Mouse (Mus musculus) layer of hippocampus, postnatal 14 days (tissue): ENCODE measurements around the gene Cdc37. TPM values are rescaled to one million over a fixed set of nuclear protein-coding genes. Genes with fewer than 3 reads are reported as not detected.
A peak's percentile ranks its signal among the peaks of the same experiment; 100 is the strongest.

Experiments
- DNase-seq, 2 experiments: peaks; one replicate each; pipeline ENCODE4 v3.0.0; 2021 to 2022; ENCODE audit warnings: low spot score in 2 of 2, mixed read lengths in 1 of 2
- total RNA-seq, 2 experiments: library from RNA; stranded (reverse); gene quantifications; 2 replicates each; pipeline ENCODE4 v1.2.3; 2021

The Cdc37 gene
- total RNA-seq, 2 experiments from 2014 or later: 129 to 136 TPM

DNA sequence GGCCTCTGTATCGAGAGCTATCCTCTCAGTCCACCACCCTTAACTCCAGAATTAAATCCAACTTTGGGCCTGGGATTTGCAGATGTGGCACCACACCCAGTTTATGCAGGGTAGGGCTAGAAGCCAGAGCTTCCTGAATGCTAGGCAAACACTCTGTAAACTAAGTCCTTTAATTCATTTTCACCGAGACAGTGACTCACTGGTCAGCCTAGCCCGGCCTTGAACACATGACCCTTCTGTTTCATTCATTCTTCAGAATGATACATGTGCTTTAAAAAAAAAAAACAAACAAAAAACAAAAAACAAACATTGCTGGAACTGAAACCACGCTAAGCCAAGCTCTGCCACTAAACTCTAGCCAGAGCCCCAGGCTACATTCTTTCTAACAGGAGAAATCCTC, 11.4 kb downstream of the Cdc37 start:
- DNase-seq: no peak

- peak; percentile 45 to 61 for DNase-seq
These were observed 12.6 kb downstream of the Cdc37 start for GRCm38 (mm10) chr9:21137229-21137628.

GRCm38 (mm10) chr9:21136401-21136800, 13.4 kb downstream of the Cdc37 start:
- no peak for DNase-seq

GRCm38 (mm10) chr9:21135941-21136381, 13.8 kb downstream of the Cdc37 start:
- no peak for DNase-seq

DNA sequence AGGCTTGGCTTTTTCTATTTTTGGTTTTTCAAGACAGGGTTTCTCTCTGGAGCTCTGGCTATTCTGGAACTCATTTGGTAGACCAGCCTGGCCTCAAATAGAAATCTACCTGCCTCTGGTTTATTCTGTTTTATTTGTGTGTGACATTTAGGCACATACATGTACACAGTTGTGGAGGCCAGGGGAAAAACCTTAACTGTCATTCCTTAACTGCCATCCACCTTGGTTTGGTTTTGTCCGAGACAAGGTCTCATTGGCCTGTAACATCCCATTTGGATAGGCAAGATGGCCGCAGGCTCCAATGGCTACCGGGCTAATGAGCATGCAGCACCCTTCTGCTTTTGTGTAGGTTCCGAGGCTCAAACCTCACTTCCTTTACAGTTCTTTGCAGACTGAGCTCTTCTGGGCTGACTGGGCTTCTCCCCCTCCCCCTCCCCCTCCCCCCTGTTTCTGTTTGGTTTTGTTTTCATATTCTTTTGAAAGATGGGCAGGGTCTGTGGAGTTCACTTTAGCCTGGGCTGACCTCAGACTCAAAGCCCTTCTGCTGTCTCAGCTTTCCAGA, 14.4 kb downstream of the Cdc37 start:
- no peak for DNase-seq

- no peak for DNase-seq
These were observed 15.0 kb downstream of the Cdc37 start for GRCm38 (mm10) chr9:21134595-21135328.

GRCm38 (mm10) chr9:21133064-21133707, 16.6 kb downstream of the Cdc37 start:
- DNase-seq: no peak

- DNase-seq: no peak
These were observed 17.5 kb downstream of the Cdc37 start for GRCm38 (mm10) chr9:21132102-21132775.

DNA sequence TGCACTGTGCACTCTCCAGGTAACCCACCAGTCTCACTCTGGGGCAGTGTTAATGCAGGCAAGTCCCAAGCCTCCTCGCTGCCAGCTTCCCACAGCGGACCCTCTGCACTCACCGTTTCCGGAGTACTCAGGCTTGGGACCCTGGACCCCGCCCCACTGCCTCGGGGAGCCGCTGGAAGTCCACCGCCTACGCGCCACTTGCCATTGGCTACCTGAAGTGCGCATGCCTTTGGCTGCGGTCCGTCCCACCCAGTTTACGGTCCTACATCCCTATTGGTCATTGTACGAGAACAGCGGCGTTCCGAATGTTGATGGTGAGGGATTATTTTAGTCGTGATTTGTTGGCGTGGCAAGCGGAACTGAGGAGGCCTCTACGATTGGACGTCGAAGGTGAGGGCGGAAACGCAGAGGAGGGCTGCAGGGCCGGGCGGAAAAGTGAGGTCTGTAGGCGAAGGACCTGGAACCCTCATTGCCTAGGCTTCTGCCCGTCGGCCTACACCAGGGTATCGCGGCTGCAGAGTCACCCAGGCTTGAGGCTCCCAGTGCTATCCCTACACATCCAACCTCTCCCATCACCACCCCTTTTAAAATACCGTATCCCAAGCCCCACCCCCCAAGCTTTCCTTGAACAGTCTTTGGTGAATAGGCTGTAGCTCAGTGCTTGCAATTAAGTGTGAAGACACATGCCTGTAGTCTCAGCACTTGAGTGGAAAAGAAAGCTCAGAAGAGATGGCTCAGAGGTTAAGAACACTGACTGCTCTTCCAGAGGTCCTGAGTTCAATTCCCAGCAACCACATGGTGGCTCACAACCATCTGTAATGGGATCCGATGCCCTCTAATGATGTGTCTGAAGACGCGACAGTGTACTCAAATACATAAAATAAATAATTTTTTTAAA, 18.5 kb downstream of the Cdc37 start, which contains the start of gene Tyk2:
Gene Tyk2 (minus strand): TSS at position 185 of the 898 bp plus-strand sequence.
- peak; percentile 87 to 97 for DNase-seq

GRCm38 (mm10) chr9:21126259-21126627, 23.5 kb downstream of the Cdc37 start:
- no peak for DNase-seq

DNA sequence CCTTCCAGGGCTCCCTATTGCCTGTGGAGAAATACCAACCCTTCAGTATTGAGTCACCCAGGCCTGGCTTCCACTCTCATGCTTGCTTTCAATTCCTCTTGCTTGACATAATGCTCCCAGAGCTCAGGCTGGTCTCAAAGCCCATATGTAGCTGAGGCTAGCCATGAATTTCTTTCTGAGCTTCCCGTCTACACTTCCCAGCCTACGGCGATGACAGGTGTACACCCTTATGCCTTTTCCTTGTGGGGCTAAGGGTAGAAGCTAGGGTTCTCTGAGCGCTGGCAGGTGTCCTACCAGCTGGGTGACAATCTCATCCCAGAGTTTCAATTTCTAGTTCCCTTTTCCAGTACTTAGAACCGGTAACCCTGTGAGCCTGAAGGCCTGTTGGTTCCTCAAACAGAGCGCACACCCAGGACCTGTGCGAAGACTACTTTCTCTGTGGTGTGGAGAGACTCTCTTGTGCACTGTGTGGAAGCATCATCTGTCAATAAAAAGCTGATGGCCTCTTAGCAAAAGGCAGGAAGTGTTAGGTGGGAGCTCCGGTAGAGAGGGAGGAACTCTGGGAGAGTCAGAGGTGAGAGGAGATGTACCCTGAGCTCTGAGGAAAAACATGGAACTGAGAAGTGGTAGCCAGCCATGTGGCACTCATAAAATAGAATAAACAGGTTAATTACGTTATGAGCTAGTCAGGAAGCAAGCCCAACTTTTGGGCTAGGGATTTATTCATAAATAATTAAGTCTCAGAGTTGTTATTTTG, 24.1 kb downstream of the Cdc37 start:
- no peak for DNase-seq

DNA sequence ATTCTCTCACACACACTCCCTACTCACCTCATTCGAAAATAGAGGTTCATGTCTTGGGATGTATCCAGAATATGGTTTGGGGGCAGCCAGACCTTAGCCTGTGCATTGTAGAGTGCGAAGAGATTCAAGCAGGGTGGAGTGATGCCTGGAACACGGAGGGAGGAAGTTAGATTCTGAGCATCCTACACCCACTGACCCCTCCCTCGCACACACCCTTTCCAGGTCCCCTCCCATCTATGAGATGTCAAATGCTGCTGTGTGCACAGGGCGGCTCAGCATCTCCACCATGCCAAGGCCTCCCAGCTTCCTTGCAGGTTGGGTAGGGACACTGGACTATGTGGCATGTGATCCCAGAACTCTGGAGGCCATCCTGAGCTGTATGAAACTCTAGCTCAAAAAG, 24.9 kb downstream of the Cdc37 start:
- no peak for DNase-seq

DNA sequence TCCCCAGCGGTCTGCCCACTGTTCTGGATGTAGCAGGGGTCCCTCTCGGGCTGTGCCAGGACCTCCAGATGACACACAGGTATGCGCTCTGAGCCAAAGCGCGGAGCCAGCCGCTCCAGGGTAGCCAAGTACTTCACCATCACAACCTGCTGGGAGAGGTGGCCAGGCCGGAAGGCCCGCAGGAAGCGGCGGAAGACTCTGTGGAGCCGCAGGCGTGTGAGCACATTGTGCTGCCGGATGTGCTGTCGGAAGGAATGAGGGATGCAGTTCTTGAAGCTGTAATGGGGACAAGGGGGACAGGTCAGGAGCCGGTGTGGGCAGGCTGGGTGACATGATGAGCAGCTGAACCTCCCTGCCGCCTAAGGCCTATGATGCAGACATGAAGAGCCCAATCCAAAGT, 28.3 kb downstream of the Cdc37 start:
- DNase-seq: no peak

- DNase-seq: no peak
These were observed 32.7 kb downstream of the Cdc37 start for GRCm38 (mm10) chr9:21117073-21117472.

DNA sequence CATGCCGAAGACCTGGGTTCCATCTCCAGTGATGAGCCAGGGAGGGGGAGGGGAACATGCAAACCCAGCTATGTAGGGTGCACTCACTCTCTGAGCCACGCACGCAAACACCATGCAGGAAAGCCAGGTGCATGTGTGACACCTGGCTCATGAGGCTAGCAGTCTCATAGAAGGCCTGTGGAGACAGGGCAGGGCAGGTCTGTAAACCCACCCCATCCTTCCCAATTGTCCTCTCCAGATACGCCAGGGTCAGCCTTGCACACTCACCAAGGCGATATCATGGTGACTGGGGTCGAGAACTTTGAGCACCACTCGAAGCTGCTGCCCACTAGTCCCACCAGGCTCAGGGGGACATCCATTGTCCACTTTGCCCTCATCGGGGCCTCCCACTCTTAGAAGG, 34.7 kb downstream of the Cdc37 start:
- no peak for DNase-seq

GRCm38 (mm10) chr9:21114190-21114589, 35.6 kb downstream of the Cdc37 start:
- DNase-seq: no peak

DNA sequence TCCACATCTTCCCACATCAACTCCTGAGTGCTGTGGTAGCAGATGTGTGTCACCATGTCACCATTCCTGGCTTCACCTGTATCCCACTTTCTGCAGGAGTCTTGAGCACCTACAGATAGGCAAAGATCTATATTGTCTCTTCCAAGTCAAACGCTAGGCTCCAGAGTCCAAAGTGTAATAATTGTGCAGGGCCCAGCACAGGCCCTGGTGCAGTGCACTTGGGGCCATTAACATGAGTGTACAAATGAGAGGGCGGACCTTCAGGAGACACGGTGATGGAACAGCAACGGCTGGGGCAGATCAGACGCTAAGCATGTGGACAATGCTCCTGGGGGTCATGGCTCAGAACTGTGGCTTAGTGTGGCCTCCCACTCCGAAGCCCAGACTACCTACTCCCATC, 36.0 kb downstream of the Cdc37 start:
- no peak for DNase-seq

DNA sequence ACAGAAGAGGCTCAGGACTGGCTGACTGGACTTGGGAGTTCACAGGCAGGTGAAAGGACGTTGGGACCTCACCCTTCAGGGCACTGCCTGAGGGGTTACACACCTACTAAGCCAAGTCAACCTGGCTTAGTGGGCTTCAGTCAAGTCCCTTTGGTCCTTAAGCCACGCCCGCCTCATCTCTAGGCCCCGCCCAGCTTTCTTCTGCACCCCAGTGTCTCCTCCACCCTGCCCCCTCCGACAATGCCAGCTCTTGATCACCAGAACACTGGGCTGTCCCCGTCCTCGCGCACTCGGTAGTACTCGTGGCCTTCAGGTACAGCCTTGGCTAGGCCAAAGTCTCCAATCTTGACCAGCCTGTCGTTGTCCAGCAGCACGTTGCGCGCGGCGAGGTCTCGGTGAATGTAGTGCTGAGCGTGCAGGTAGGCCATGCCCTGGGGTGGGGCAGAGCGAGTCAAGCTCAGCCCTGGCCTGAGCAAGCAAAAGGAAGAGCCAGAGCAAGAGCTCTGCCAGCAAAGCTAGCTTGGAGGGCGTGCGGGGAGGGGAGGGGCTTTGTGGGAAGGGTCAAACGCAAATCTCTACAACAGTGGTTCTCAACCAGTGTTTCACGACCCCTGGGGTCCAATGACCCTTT, 42.1 kb downstream of the Cdc37 start:
- DNase-seq: no peak

DNA sequence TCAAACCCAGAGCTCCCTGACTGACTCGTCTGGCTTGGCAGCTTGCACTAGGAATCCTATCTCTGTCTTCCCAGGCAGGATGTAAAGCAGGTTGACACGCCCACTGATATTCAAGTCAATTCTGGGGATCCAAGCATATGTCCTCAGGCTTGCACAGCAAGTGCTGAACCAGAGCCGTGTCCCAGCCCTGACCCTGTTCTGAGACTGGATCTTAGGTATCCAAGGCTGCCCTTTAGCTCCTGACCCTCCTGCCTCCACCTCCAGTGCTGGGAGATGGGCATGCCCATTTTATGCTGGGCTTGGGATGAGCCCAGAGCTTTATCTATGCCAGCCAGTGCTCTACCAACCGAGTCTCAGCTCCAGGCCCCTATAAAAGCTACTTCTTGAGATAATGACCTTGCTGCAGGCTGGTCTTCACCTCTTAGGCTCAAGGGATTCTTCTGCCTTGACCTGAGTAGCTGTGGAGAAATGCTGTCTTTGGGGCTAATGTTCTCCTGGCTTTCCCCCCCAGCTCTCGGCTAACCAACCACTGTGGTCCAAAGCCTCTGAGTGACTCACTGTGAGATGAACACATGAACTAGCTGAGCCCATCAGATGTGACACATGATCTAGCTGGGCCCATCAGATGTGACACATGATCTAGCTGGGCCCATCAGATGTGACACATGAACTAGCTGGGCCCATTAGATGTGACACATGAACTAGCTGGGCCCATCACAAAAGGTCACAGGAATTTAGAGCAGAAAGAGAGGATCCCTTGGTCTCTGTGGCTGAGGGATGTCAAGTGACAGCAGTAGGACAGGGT, 43.8 kb downstream of the Cdc37 start:
- no peak for DNase-seq
